Mouse (Mus musculus): ENCODE data around the gene Akr1b3. TPM values are rescaled to one million over a fixed set of nuclear protein-coding genes. Genes with fewer than 3 reads are reported as not detected.
"Not testable (repeated sequence)": the region's sequence is repeated elsewhere in the genome, so short reads cannot be mapped to it uniquely, and the experiment has no call there.

Akr1b3 gene
- total RNA-seq, 2 experiments from 2014 or later, result 42.1 to 46.3 TPM

DNA sequence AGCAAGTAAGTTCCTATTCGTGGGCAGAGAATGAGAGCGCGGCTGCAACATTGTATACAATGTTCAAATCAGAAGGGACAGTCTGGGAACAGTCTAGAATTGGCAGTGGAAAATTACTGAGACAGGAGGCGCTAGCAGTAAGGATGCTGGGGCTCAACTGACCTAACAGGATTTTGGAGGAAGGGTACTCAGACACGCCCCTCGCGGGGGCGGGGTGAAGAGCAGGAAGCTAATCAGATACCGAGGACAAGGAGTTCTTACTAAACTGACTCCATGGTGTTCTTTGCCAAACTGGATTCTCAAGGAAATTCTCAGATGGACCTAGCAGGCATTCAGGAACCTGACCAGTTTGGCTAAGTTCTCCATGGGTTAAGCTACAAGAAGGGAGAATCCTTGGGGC is 27.7 kb upstream of the Akr1b3 start:
- Histone ChIP-seq H3K27ac (no peak overlapping the region), H3K4me3 (no peak overlapping the region)
- DNase-seq (ENCODE audit: low spot score in 2 of 2), result no peak
- no peak for TF ChIP-seq CTCF (conservative IDR thresholded peaks at IDR 0.05)

DNA sequence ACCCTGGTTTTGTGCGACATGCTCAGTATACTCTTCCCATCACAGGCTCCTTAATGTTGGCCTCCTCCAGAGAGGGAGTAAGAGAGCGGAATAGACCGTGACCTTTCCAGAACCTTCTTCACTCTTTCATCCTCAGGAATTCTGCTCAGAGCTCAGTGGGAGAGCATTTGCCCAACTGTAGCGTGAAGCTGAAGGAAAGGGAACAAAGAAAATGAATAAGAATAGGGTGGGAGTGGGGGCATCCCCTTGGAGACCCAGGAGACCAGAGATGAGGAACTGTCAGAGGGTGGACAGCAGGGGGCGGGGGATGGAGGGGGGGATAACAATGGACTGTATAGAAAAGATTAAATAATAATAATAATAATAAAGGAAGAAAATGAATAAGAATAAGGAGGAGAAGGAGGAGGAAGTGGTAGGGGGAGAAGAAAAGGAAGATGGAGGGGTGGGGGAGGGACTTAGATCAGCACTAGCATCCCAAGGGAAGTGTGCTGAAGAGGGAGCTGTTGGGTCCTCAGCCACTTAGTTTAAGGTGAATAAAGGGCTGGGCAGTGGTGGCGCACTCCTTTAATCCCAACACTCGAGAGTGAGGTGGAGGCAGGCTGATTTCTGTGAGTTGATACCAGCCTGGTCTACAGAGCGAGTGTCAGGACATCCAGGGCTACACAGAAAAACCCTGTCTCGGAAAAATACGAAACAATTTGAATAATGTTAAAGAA is 27.0 kb upstream of the Akr1b3 start:
- Histone ChIP-seq H3K27ac (no peak overlapping the region), H3K4me3 (no peak overlapping the region)
- DNase-seq (ENCODE audit: low spot score in 2 of 2), result no peak
- TF ChIP-seq CTCF (conservative IDR thresholded peaks at IDR 0.05), result no peak

- Histone ChIP-seq H3K4me3 (no peak overlapping the region), H3K27ac (no peak overlapping the region)
- TF ChIP-seq CTCF (conservative IDR thresholded peaks at IDR 0.05), result no peak
- DNase-seq (ENCODE audit: low spot score in 2 of 2), result peak in 1 of 2 experiments; percentile 18
Measured at GRCm38 (mm10) chr6:34343426-34343825, 26.1 kb upstream of the Akr1b3 start.

- no peak for TF ChIP-seq CTCF (conservative IDR thresholded peaks at IDR 0.05)
- Histone ChIP-seq H3K4me3 (no peak overlapping the region), H3K27ac (no peak overlapping the region)
- DNase-seq (ENCODE audit: low spot score in 2 of 2), result no peak
Measured at GRCm38 (mm10) chr6:34342476-34342875, 25.2 kb upstream of the Akr1b3 start.

DNA sequence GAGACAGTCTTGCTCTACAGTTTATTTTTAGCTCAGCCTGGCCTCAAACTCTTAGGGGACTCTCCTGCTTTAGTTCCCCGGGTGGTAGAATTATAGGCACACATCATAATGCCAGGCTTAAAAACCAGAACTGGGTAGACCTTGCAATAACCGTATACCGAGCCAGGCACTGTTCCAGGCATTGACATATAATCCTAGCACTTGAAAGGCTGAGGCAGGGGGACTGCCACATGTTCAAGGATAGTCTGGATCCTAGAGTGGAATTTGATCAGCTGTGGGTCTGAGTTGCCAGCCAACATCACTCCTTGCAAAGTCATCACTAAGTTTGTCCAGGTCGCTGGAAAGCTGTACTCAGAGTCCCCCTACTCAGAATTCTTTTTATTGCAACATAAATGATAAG is 24.7 kb upstream of the Akr1b3 start:
- Histone ChIP-seq H3K4me3 (no peak overlapping the region), H3K27ac (no peak overlapping the region)
- no peak for DNase-seq (ENCODE audit: low spot score in 2 of 2)
- TF ChIP-seq CTCF (conservative IDR thresholded peaks at IDR 0.05), result no peak

GRCm38 (mm10) chr6:34337799-34338198 is 20.5 kb upstream of the Akr1b3 start:
- no peak for DNase-seq (ENCODE audit: low spot score in 2 of 2)
- Histone ChIP-seq H3K4me3 (no peak overlapping the region), H3K27ac (no peak overlapping the region)
- no peak for TF ChIP-seq CTCF (conservative IDR thresholded peaks at IDR 0.05)

DNA sequence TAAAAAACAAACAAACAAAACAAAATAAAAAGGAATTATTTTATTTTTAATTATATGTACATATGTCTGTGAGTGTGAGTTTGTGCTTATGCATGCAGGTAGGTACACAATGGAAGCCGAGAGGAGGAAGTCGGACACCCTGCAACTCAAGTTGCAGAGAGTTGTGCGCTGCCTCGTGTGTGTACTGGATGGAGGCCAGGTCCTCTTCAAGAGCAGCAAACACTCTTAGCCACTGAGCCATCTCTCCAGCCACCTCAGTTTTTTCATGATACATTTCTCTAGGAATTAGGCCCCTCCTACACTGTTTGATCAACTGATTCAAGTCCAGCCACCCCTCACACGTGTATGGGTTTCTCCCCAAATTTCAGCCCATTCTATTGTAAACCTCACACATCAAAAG is 17.4 kb upstream of the Akr1b3 start:
- no peak overlapping the region for H3K4me3 ChIP-seq
- no peak for TF ChIP-seq CTCF (conservative IDR thresholded peaks at IDR 0.05)
- no peak for DNase-seq (ENCODE audit: low spot score in 2 of 2)
- H3K27ac ChIP-seq, result no peak overlapping the region

- not testable (repeated sequence) for H3K4me3 ChIP-seq; H3K27ac ChIP-seq; DNase-seq (ENCODE audit: low spot score in 2 of 2)
Measured at GRCm38 (mm10) chr6:34331804-34332203, 14.5 kb upstream of the Akr1b3 start.

GRCm38 (mm10) chr6:34331379-34331778 is 14.1 kb upstream of the Akr1b3 start:
- no peak overlapping the region for H3K27ac ChIP-seq
- TF ChIP-seq CTCF (conservative IDR thresholded peaks at IDR 0.05), result no peak
- H3K4me3 ChIP-seq, result no peak overlapping the region
- no peak for DNase-seq (ENCODE audit: low spot score in 2 of 2)

DNA sequence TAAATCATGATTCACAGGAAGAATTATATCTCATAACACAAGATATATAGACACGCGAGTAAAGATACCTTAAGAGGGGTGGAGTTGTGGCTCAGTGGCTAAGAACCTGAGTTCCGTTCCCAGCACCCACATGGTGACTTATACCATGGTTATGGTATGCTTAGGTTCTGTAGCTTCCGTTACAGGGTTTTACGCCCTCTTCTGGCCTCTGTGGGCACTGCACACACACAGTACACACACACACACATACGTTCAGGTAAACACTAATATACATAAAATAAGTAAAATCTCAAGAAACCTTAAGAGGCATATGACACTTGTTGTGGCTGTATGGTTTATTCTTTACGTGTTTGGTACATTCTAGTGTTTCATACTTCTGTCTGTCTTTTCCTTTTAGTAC is 4.8 kb upstream of the Akr1b3 start:
- DNase-seq (ENCODE audit: low spot score in 2 of 2), result no peak
- Histone ChIP-seq H3K27ac (no peak overlapping the region), H3K4me3 (no peak overlapping the region)
- TF ChIP-seq CTCF (conservative IDR thresholded peaks at IDR 0.05), result no peak

DNA sequence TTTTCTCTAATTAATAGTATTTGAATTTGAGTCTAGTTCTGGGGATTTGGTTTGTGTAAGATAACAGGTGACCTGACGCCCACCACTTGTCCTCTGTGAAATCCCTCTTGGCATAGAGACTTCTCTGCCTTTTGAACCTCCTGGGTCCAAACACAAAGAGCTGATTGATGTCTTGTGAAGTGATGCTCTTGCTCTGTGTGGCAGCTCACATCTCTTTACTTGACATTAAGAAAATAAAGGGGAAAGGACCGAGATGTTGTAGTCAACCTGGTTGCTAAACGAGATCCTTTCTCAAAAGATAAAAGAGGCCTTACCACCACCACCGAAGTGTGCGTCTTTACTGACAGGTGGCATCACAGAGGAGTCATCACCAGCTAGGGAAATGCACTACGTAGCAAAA is 1.4 kb upstream of the Akr1b3 start:
- no peak overlapping the region for H3K4me3 ChIP-seq
- H3K27ac ChIP-seq, result no peak overlapping the region
- DNase-seq (ENCODE audit: low spot score in 2 of 2), result no peak
- no peak for TF ChIP-seq CTCF (conservative IDR thresholded peaks at IDR 0.05)

DNA sequence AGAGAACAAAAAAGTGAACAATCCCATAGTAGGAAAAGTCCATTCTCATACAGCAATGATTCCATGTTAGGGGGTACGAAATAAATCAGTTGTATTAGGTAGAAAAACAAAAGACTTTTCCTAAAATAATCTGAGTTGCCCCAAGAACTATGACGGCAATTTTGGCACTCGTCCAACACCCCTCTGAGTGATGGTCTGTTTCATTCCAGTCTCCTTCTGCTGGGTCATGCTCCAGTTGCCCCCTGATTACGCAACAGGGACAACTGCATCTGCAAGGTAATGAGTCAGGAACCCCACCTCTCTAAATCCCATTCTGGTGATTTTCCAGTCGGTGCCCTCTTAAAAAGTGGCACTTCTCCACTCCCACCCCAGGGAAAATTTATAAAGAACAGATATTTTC is 894 bp upstream of the Akr1b3 start:
- DNase-seq (ENCODE audit: low spot score in 2 of 2), result no peak
- no peak for TF ChIP-seq CTCF (conservative IDR thresholded peaks at IDR 0.05)
- Histone ChIP-seq H3K27ac (no peak overlapping the region; the same call in 1 of the 2 replicates), H3K4me3 (peak overlapping the region; percentile 84)

- TF ChIP-seq CTCF (conservative IDR thresholded peaks at IDR 0.05), result no peak
- no peak overlapping the region for H3K4me3 ChIP-seq
Measured at GRCm38 (mm10) chr6:34313921-34314320, 3.4 kb downstream of the Akr1b3 start.

GRCm38 (mm10) chr6:34313386-34313785 is 3.9 kb downstream of the Akr1b3 start:
- no peak for TF ChIP-seq CTCF (conservative IDR thresholded peaks at IDR 0.05)
- H3K27ac ChIP-seq, result no peak overlapping the region
- no peak overlapping the region for H3K4me3 ChIP-seq
- no peak for DNase-seq (ENCODE audit: low spot score in 2 of 2)

More at GRCm38 (mm10) chr6:34313921-34314320, 3.4 kb downstream of the Akr1b3 start:
- H3K27ac ChIP-seq, result no peak overlapping the region
- DNase-seq (ENCODE audit: low spot score in 2 of 2), result no peak

Measured in layer of hippocampus, adult 2 months (tissue).